Mouse (Mus musculus) erythroblast, embryonic 14.5 days (primary cell): ENCODE results near the gene Olfr304.

ENCODE experiments used
- GATA1 ChIP-seq: IDR thresholded peaks from 2 replicates; pipeline ENCODE4 v1.6.1; 2012; ENCODE audit warnings: low read length, inconsistent platforms, mixed read lengths
- TAL1 ChIP-seq: IDR thresholded peaks from 3 replicates; pipeline ENCODE4 v1.6.1; 2012; ENCODE audit warnings: low read length, inconsistent platforms, mixed read lengths

DNA sequence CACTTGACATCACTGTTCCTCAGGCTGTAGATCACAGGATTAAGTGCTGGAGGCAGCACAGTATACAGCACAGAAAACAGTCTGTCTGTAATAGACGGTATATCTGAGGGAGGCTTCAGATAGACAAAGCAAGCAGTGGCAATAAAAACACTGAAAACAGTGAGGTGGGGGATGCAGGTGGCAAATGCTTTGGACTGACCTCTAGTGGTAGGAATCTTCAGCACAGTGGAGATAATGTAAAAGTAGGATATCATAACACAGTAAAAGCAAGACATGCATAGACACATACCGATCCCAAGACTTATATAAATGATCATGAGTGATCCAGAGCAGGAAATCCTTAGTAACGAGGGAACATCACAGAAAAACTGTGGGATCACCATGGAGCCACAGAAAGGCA lies 689 bp downstream of the Olfr304 start:
- TF ChIP-seq GATA1 (no peak), TAL1 (no peak)
